19 mouse cellular contexts compared by ENCODE assay signal in genomic region chrX:135928588-135928987, GRCm38 (mm10).
"Had no signal": no experiment of that assay in that cellular context is flagged by ENCODE, and none has a peak within 500 bp of the region (broad histone marks: within the 10 kb centered on the region; RNA-seq: fewer than 3 reads in every experiment).

No protein-coding gene starts in this region.

- H3K4me1 ChIP-seq: midbrain, embryonic 10.5 days; midbrain, embryonic 12.5 days; neural tube, embryonic 13.5 days; neural tube, embryonic 15.5 days had no signal

- H3K27me3 ChIP-seq: midbrain, embryonic 12.5 days; neural tube, embryonic 13.5 days; neural tube, embryonic 15.5 days had no signal

- H3K4me2 ChIP-seq: lung, embryonic 14.5 days; midbrain, embryonic 12.5 days; neural tube, embryonic 13.5 days; neural tube, embryonic 15.5 days had no signal

- ATAC-seq: midbrain, embryonic 16.5 days had no signal

- H3K36me3 ChIP-seq: midbrain, embryonic 10.5 days; midbrain, embryonic 12.5 days; neural tube, embryonic 13.5 days; neural tube, embryonic 15.5 days had no signal

- H3K9me3 ChIP-seq: midbrain, embryonic 10.5 days; midbrain, embryonic 12.5 days; neural tube, embryonic 13.5 days; neural tube, embryonic 15.5 days had no signal

- H3K4me3 ChIP-seq: midbrain, embryonic 10.5 days; midbrain, embryonic 12.5 days; myocyte; neural tube, embryonic 13.5 days; neural tube, embryonic 15.5 days had no signal

- H3K27ac ChIP-seq: midbrain, embryonic 10.5 days; midbrain, embryonic 12.5 days; neural tube, embryonic 13.5 days; neural tube, embryonic 15.5 days had no signal

- H3K9ac ChIP-seq: lung, embryonic 14.5 days; midbrain, embryonic 12.5 days; neural tube, embryonic 13.5 days; neural tube, embryonic 15.5 days had no signal

- DNase-seq: lung, adult 18-20 months; lung, embryonic 14.5 days; lung, postnatal 10 days; lung, postnatal 4 days; midbrain, embryonic 14.5 days; retina, postnatal 1 day; right cerebral cortex, adult 18-20 months; right cerebral cortex, postnatal 25 days; right cerebral cortex, postnatal 4 days; spleen, adult 18-20 months; thymus, adult 2 months; thymus, postnatal 25 days; thymus, postnatal 4 days had no signal
